Mouse (Mus musculus): ENCODE measurements around the gene Ly9. TPM values are rescaled to one million over a fixed set of nuclear protein-coding genes. Genes with fewer than 3 reads are reported as not detected.

The Ly9 gene
- 0.53 and 0.60 TPM in 2 replicates for polyA plus RNA-seq (2015; fragmentation: Nextera tagmentation; extraction: Ambion mirVana)

GRCm38 (mm10) chr1:171607176-171607575 lies at the start of gene Ly9:
Gene Ly9 (minus strand): TSS chr1:171607410.
- H3K9me3 ChIP-seq = no peaks in the 10 kb centered on the region
- 76% methylated on average over 9 of the region's 9 CpGs for WGBS
- H3K27ac ChIP-seq = no peak within 1 kb of the TSS
- H3K36me3 ChIP-seq = no peaks in the 10 kb centered on the region
- H3K27me3 ChIP-seq (replicated peaks) = no peaks in the 10 kb centered on the region
- no peak within 1 kb of the TSS for H3K4me2 ChIP-seq (replicated peaks)
- ATAC-seq = no peak
- H3K9ac ChIP-seq = no peak within 1 kb of the TSS
- no peak within 1 kb of the TSS for H3K4me3 ChIP-seq (replicated peaks)
- H3K4me1 ChIP-seq (replicated peaks) = no peaks in the 10 kb centered on the region

DNA sequence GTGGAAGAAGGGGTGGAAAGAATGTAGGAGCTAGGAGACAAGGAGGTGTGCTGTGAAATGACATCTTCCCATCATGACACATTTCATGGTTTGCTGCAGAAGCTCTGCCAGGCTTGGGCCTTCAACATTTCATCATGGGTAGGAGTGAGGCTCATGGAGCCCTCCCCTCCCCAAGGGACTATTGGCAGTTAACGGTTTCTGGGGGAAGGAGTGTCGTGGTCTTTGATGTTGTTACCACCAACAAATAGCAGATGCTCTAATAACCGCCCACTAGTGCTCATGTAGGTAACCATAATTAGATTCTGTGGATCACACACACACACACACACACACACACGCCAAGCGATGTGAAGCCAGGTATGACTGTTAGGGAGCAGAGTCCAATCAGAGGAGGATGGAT lies 45.5 kb upstream of the Ly9 start, which contains the start of gene Slamf7:
Slamf7 (minus strand) TSS at position 302 of the 400 bp plus-strand sequence.
- WGBS = 87% methylated on average over 5 of the region's 5 CpGs
- H3K4me2 ChIP-seq (replicated peaks) = no peak within 1 kb of the TSS
- no peaks in the 10 kb centered on the region for H3K27me3 ChIP-seq (replicated peaks)
- no peak within 1 kb of the TSS for H3K27ac ChIP-seq
- H3K4me1 ChIP-seq (replicated peaks) = no peaks in the 10 kb centered on the region
- no peak within 1 kb of the TSS for H3K9ac ChIP-seq
- no peaks in the 10 kb centered on the region for H3K36me3 ChIP-seq
- no peaks in the 10 kb centered on the region for H3K9me3 ChIP-seq
- ATAC-seq = no peak
- no peak within 1 kb of the TSS for H3K4me3 ChIP-seq (replicated peaks)

- H3K4me2 ChIP-seq (replicated peaks) = no peak overlapping the region
- no peak overlapping the region for H3K4me3 ChIP-seq (replicated peaks)
- no peak for ATAC-seq
- H3K27me3 ChIP-seq (replicated peaks) = no peaks in the 10 kb centered on the region
- H3K9ac ChIP-seq = no peak overlapping the region
- H3K36me3 ChIP-seq = no peaks in the 10 kb centered on the region
- H3K9me3 ChIP-seq = no peaks in the 10 kb centered on the region
- no peaks in the 10 kb centered on the region for H3K4me1 ChIP-seq (replicated peaks)
- WGBS = 71% methylated on average over 8 of the region's 8 CpGs
- H3K27ac ChIP-seq = no peak overlapping the region
These were observed 41.6 kb upstream of the Ly9 start for GRCm38 (mm10) chr1:171648840-171649239.

GRCm38 (mm10) chr1:171647716-171648115 lies 40.5 kb upstream of the Ly9 start:
- H3K36me3 ChIP-seq = no peaks in the 10 kb centered on the region
- H3K9me3 ChIP-seq = no peaks in the 10 kb centered on the region
- no peak overlapping the region for H3K4me2 ChIP-seq (replicated peaks)
- no peak for ATAC-seq
- H3K9ac ChIP-seq = no peak overlapping the region
- H3K27me3 ChIP-seq (replicated peaks) = no peaks in the 10 kb centered on the region
- H3K27ac ChIP-seq = no peak overlapping the region
- 85% methylated on average over 5 of the region's 5 CpGs for WGBS
- no peaks in the 10 kb centered on the region for H3K4me1 ChIP-seq (replicated peaks)
- H3K4me3 ChIP-seq (replicated peaks) = no peak overlapping the region

DNA sequence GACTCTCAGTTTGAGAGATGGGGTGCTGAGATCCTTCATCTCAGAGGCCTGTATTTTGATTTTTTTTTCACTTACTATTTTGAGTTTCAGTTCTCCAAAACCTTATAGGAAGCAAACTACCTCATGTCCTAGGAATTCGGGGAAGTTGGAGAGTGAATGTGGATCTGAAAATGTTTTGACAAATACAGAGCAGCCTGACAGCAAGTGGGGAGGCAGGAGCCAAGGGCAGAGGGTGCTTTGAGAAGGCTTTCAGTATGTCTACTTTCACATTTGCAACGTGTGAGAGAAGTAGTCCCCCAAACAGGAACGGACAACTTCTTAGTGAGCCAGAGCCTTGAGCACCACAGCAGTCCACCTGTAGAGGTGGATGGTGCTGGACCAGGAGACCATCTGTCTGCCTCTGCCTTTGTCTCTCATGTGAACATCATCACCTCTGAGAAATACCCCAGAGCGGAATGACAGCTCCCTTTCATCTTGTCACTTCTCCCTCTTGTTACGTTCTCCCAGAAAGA lies 39.3 kb upstream of the Ly9 start:
- H3K4me3 ChIP-seq (replicated peaks) = no peak overlapping the region
- no peak overlapping the region for H3K27ac ChIP-seq
- no peaks in the 10 kb centered on the region for H3K27me3 ChIP-seq (replicated peaks)
- whole genome bisulfite sequencing = 67% methylated on average over 5 of the region's 5 CpGs
- H3K36me3 ChIP-seq = no peaks in the 10 kb centered on the region
- no peaks in the 10 kb centered on the region for H3K9me3 ChIP-seq
- ATAC-seq = no peak
- no peak overlapping the region for H3K4me2 ChIP-seq (replicated peaks)
- H3K9ac ChIP-seq = no peak overlapping the region
- H3K4me1 ChIP-seq (replicated peaks) = no peaks in the 10 kb centered on the region

GRCm38 (mm10) chr1:171643612-171644011 lies 36.4 kb upstream of the Ly9 start:
- no peaks in the 10 kb centered on the region for H3K36me3 ChIP-seq
- ATAC-seq = no peak
- H3K4me1 ChIP-seq (replicated peaks) = no peaks in the 10 kb centered on the region
- H3K4me2 ChIP-seq (replicated peaks) = no peak overlapping the region
- no peak overlapping the region for H3K4me3 ChIP-seq (replicated peaks)
- 71% methylated on average over 7 of the region's 7 CpGs for WGBS
- H3K9me3 ChIP-seq = no peaks in the 10 kb centered on the region
- H3K9ac ChIP-seq = no peak overlapping the region
- no peaks in the 10 kb centered on the region for H3K27me3 ChIP-seq (replicated peaks)
- no peak overlapping the region for H3K27ac ChIP-seq

GRCm38 (mm10) chr1:171640796-171641195 lies 33.6 kb upstream of the Ly9 start:
- Histone ChIP-seq H3K4me3 (replicated peaks) (no peak overlapping the region), H3K27me3 (replicated peaks) (no peaks in the 10 kb centered on the region), H3K4me1 (replicated peaks) (no peaks in the 10 kb centered on the region), H3K9me3 (no peaks in the 10 kb centered on the region), H3K4me2 (replicated peaks) (no peak overlapping the region), H3K27ac (no peak overlapping the region), H3K9ac (no peak overlapping the region), H3K36me3 (no peaks in the 10 kb centered on the region)
- 93% methylated on average over 6 of the region's 6 CpGs for WGBS
- no peak for ATAC-seq

DNA sequence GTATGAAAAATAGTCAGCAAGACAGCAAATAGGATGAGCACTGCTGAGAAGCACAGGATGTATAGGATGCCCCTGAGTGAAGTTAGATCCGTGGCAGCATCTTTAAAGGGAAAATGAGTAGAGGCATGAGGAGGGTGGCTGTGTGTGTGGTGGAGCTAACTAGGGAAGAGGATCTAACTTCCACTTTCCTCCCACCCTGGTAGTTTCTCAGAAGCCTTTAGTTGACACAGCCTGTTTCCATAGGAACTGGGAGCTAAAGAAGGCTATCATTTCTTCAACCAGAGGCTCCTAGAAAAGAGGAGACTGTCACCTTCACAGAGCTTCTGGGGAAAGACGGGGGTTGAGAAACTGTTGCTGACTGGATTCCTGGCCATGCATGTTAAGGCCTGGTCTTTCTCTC lies 31.5 kb upstream of the Ly9 start:
- no peak overlapping the region for H3K27ac ChIP-seq
- H3K4me2 ChIP-seq (replicated peaks) = no peak overlapping the region
- H3K4me3 ChIP-seq (replicated peaks) = no peak overlapping the region
- ATAC-seq = no peak
- no peaks in the 10 kb centered on the region for H3K27me3 ChIP-seq (replicated peaks)
- WGBS = 80% methylated on average over 2 of the region's 2 CpGs
- H3K9me3 ChIP-seq = no peaks in the 10 kb centered on the region
- H3K4me1 ChIP-seq (replicated peaks) = no peaks in the 10 kb centered on the region
- no peaks in the 10 kb centered on the region for H3K36me3 ChIP-seq
- H3K9ac ChIP-seq = no peak overlapping the region

DNA sequence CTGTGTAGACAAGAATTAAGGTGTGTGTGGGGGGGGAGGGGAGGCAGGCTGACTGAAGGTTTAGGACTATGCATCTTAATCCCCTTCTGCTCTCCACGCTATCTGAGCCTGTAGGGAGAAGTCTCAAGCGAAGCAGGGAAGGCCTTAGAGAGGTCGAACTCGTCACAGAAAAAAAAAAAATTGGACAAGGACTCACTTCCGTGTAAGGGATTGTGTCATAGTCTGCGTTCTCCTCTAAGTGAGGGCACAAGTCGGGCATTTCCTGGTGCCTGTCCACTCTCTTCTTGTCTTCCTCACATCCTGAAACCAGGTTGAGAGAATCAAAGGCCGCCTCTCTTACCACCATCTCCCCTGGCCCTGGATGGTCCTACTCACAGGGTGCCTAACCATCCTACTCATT lies 29.9 kb upstream of the Ly9 start:
- no peaks in the 10 kb centered on the region for H3K9me3 ChIP-seq
- H3K9ac ChIP-seq = no peak overlapping the region
- no peaks in the 10 kb centered on the region for H3K27me3 ChIP-seq (replicated peaks)
- 80% methylated on average over 8 of the region's 8 CpGs for WGBS
- no peaks in the 10 kb centered on the region for H3K4me1 ChIP-seq (replicated peaks)
- H3K4me2 ChIP-seq (replicated peaks) = no peak overlapping the region
- ATAC-seq = no peak
- H3K27ac ChIP-seq = no peak overlapping the region
- no peak overlapping the region for H3K4me3 ChIP-seq (replicated peaks)
- H3K36me3 ChIP-seq = no peaks in the 10 kb centered on the region

- Histone ChIP-seq H3K9ac (no peak overlapping the region), H3K27ac (no peak overlapping the region), H3K27me3 (replicated peaks) (no peaks in the 10 kb centered on the region), H3K4me3 (replicated peaks) (no peak overlapping the region), H3K36me3 (no peaks in the 10 kb centered on the region), H3K4me1 (replicated peaks) (no peaks in the 10 kb centered on the region), H3K9me3 (no peaks in the 10 kb centered on the region), H3K4me2 (replicated peaks) (no peak overlapping the region)
- no peak for ATAC-seq
- WGBS = 58% methylated on average over 6 of the region's 6 CpGs
These were observed 28.5 kb upstream of the Ly9 start for GRCm38 (mm10) chr1:171635696-171636095.

- Histone ChIP-seq H3K27ac (no peak overlapping the region), H3K9ac (no peak overlapping the region), H3K4me3 (replicated peaks) (no peak overlapping the region), H3K4me2 (replicated peaks) (no peak overlapping the region), H3K36me3 (no peaks in the 10 kb centered on the region), H3K4me1 (replicated peaks) (no peaks in the 10 kb centered on the region), H3K27me3 (replicated peaks) (no peaks in the 10 kb centered on the region), H3K9me3 (no peaks in the 10 kb centered on the region)
- 51% methylated on average over 2 of the region's 2 CpGs for WGBS
- ATAC-seq = no peak
These were observed 24.2 kb upstream of the Ly9 start for GRCm38 (mm10) chr1:171631447-171631846.

DNA sequence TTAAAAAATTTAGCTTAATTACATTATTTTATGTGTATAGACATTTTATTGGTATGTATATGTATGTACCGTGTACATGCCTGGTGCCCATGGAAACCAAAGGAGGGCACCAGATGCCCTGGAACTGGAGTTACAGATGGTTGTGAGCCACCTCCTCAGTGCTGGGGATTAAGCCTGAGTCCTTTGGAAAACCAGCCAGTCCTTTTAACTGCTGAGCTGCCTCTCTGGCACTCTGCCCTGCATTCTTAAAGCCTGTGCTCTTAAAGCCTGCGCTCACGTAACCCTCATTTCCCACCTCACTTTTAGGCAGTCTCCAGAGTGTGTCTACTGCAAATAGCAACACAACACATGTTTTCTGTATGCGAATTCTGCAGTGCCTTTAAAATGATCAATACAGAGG lies 23.7 kb upstream of the Ly9 start:
- no peak for ATAC-seq
- no peaks in the 10 kb centered on the region for H3K36me3 ChIP-seq
- no peak overlapping the region for H3K4me3 ChIP-seq (replicated peaks)
- H3K4me2 ChIP-seq (replicated peaks) = no peak overlapping the region
- no peak overlapping the region for H3K27ac ChIP-seq
- H3K4me1 ChIP-seq (replicated peaks) = no peaks in the 10 kb centered on the region
- H3K9me3 ChIP-seq = no peaks in the 10 kb centered on the region
- H3K27me3 ChIP-seq (replicated peaks) = no peaks in the 10 kb centered on the region
- WGBS = 73% methylated on average over 4 of the region's 4 CpGs
- H3K9ac ChIP-seq = no peak overlapping the region

- H3K9me3 ChIP-seq = no peaks in the 10 kb centered on the region
- WGBS = 72% methylated on average over 7 of the region's 7 CpGs
- no peak overlapping the region for H3K9ac ChIP-seq
- no peak overlapping the region for H3K27ac ChIP-seq
- H3K27me3 ChIP-seq (replicated peaks) = no peaks in the 10 kb centered on the region
- H3K4me3 ChIP-seq (replicated peaks) = no peak overlapping the region
- no peaks in the 10 kb centered on the region for H3K36me3 ChIP-seq
- no peak for ATAC-seq
- no peaks in the 10 kb centered on the region for H3K4me1 ChIP-seq (replicated peaks)
- H3K4me2 ChIP-seq (replicated peaks) = no peak overlapping the region
These were observed 22.8 kb upstream of the Ly9 start for GRCm38 (mm10) chr1:171630041-171630440.

All from intestine, embryonic 15.5 days (tissue).